ENCODE assay signal across 8 mouse cellular contexts in the genomic region with DNA sequence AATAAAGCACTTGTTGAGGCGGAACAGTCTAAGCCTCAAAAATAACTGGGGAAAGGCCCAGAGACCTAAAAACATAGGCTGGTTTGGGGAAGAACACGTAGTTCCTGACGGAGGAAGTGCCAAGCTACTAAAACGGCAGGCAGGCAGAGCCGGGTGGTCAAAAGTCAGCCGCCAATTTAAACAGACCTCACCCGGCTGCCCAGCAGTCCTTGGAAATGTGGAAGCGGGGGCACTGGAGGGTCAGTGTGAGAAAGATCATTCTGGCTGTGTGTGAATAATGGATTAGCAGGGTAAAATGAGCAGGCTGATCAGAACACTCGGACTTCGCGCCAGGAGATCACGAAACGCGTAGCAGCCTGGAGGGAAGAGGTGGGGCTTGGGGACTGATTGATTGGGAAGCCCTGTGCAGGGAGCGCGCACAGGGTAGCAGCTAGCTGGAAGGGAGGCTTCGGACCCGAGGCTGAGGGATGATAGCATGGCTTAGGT. TPM values are rescaled to one million over a fixed set of nuclear protein-coding genes. Genes with fewer than 3 reads are reported as not detected.
DNase-seq lines count a peak whose midpoint lies in the region; ATAC-seq lines count a peak whose summit lies in the region.

No protein-coding gene starts in this region.

- H3K9me3 ChIP-seq in forebrain, embryonic 11.5 days (ENCODE audit: control insufficient read depth, low read length): no peaks in the 10 kb centered on the region
- H3K9me3 ChIP-seq in limb, embryonic 12.5 days: no peaks in the 10 kb centered on the region
- no peaks in the 10 kb centered on the region for H3K9me3 ChIP-seq in midbrain, embryonic 11.5 days (ENCODE audit: control insufficient read depth, low read length)

- peak overlapping the region; percentile 26; the same call in 1 of the 2 replicates for H3K4me2 ChIP-seq in forebrain, embryonic 11.5 days (ENCODE audit: low read depth, low read length, severe bottlenecking)
- H3K4me2 ChIP-seq in limb, embryonic 12.5 days: peak overlapping the region; percentile 56
- peak overlapping the region; percentile 41 for H3K4me2 ChIP-seq in midbrain, embryonic 11.5 days

- no peak overlapping the region for H3K9ac ChIP-seq in forebrain, embryonic 11.5 days (ENCODE audit: low read length)
- 0 out of 2 replicates have a peak overlapping the region, but pooled peaks have one; percentile 27 for H3K9ac ChIP-seq in limb, embryonic 12.5 days (replicated peaks)
- peak overlapping the region; percentile 49 for H3K9ac ChIP-seq in midbrain, embryonic 11.5 days (ENCODE audit: low read length)

- no peaks in the 10 kb centered on the region; the same call in 1 of the 2 replicates for H3K27me3 ChIP-seq in forebrain, embryonic 11.5 days (ENCODE audit: control insufficient read depth, insufficient read depth, low read length)
- H3K27me3 ChIP-seq in limb, embryonic 12.5 days: no peaks in the 10 kb centered on the region
- peaks cover 2% of the 10 kb centered on the region; the same call in 1 of the 2 replicates for H3K27me3 ChIP-seq in midbrain, embryonic 11.5 days (ENCODE audit: control insufficient read depth, insufficient read depth, low read length)

- H3K4me3 ChIP-seq in forebrain, embryonic 11.5 days (ENCODE audit: low read depth, low read length): no peak overlapping the region
- H3K4me3 ChIP-seq in limb, embryonic 12.5 days (replicated peaks): peak overlapping the region; percentile 29
- peak overlapping the region; percentile 19; the same call in 1 of the 2 replicates for H3K4me3 ChIP-seq in midbrain, embryonic 11.5 days (ENCODE audit: low read depth, low read length)

- intact Hi-C loops in heart, postnatal 36 days (cut with DNase I): loop anchor here (2.0 kb wide), 1 partner anchor 27 kb away; no protein-coding TSS in a partner anchor

- ATAC-seq in forebrain, embryonic 11.5 days (replicated peaks; ENCODE audit: low FRiP score): no peak
- no peak for ATAC-seq in limb, embryonic 12.5 days (ENCODE audit: insufficient number of reproducible peaks, insufficient read depth, low FRiP score, low TSS enrichment, low read depth)
- ATAC-seq in midbrain, embryonic 11.5 days (ENCODE audit: low FRiP score): no peak

- H3K27ac ChIP-seq in forebrain, embryonic 11.5 days (ENCODE audit: low read depth, low read length): no peak overlapping the region
- peak overlapping the region; percentile 98 for H3K27ac ChIP-seq in limb, embryonic 12.5 days
- no peak overlapping the region; the same call in 1 of the 2 replicates for H3K27ac ChIP-seq in midbrain, embryonic 11.5 days (ENCODE audit: low read depth, low read length)

- 4% methylated on average over 18 of the region's 18 CpGs for WGBS in forebrain, embryonic 11.5 days
- WGBS in limb, embryonic 12.5 days: 4% methylated on average over 18 of the region's 18 CpGs
- 3% methylated on average over 18 of the region's 18 CpGs for WGBS in midbrain, embryonic 11.5 days

- peak; percentile 64 to 65 for DNase-seq in spleen, postnatal 36 days (ENCODE audit: low spot score in 2 of 2)
- no peak for DNase-seq in spleen, adult 12 weeks (ENCODE audit: low spot score)
- peak; percentile 61 for DNase-seq in forebrain, embryonic 11.5 days (ENCODE audit: low spot score)
- DNase-seq in heart, postnatal 36 days: peak; percentile 48 to 54
- peak; percentile 94 for DNase-seq in midbrain, embryonic 11.5 days (ENCODE audit: low spot score, missing footprints)
- DNase-seq in c-Kit-positive CD71-positive TER-119-positive erythroid progenitor cells, embryonic 14.5 days (ENCODE audit: low spot score): no peak
- no peak for DNase-seq in cerebellum, postnatal 4 days (ENCODE audit: low spot score in 2 of 2)

- H3K36me3 ChIP-seq in forebrain, embryonic 11.5 days (ENCODE audit: control insufficient read depth, insufficient read depth, low read length): no peaks in the 10 kb centered on the region
- peaks cover 26% of the 10 kb centered on the region for H3K36me3 ChIP-seq in limb, embryonic 12.5 days
- no peaks in the 10 kb centered on the region for H3K36me3 ChIP-seq in midbrain, embryonic 11.5 days (ENCODE audit: control insufficient read depth, insufficient read depth, low read length)

- peaks cover 17% of the 10 kb centered on the region for H3K4me1 ChIP-seq in forebrain, embryonic 11.5 days (replicated peaks; ENCODE audit: control insufficient read depth, insufficient read depth, low read length)
- peaks cover 51% of the 10 kb centered on the region for H3K4me1 ChIP-seq in limb, embryonic 12.5 days (replicated peaks)
- peaks cover 26% of the 10 kb centered on the region for H3K4me1 ChIP-seq in midbrain, embryonic 11.5 days (ENCODE audit: control insufficient read depth, insufficient read depth, low read length)

RNA-seq across cellular contexts. Expression of gene Sf3a3, which starts 4.6 kb away (rescaled TPM):
- polyA plus RNA-seq in forebrain, embryonic 11.5 days (2014; fragmentation: Nextera tagmentation; extraction: Ambion mirVana): 218 and 220 TPM in 2 replicates
- 10 to 100 TPM; 18.1 to 18.2 TPM for total RNA-seq in heart, postnatal 36 days (2021)
- 221 and 223 TPM in 2 replicates for polyA plus RNA-seq in limb, embryonic 12.5 days (2016; fragmentation: Nextera tagmentation; extraction: Ambion mirVana)
- polyA plus RNA-seq in midbrain, embryonic 11.5 days (2014; fragmentation: Nextera tagmentation; extraction: Ambion mirVana): 221 and 236 TPM in 2 replicates

RNA-seq across cellular contexts. Expression of gene Fhl3, which starts 9.5 kb away (rescaled TPM):
- 5.5 and 6.4 TPM in 2 replicates for polyA plus RNA-seq in forebrain, embryonic 11.5 days (2014; fragmentation: Nextera tagmentation; extraction: Ambion mirVana)
- total RNA-seq in heart, postnatal 36 days (2021): 10 to 100 TPM; 12.9 to 13.7 TPM
- 7.3 and 10.9 TPM in 2 replicates for polyA plus RNA-seq in limb, embryonic 12.5 days (2016; fragmentation: Nextera tagmentation; extraction: Ambion mirVana)
- polyA plus RNA-seq in midbrain, embryonic 11.5 days (2014; fragmentation: Nextera tagmentation; extraction: Ambion mirVana): 3.9 and 4.5 TPM in 2 replicates

RNA-seq across cellular contexts. Expression of gene Utp11, which starts 16.6 kb away (rescaled TPM):
- 55.3 and 63.2 TPM in 2 replicates for polyA plus RNA-seq in forebrain, embryonic 11.5 days (2014; fragmentation: Nextera tagmentation; extraction: Ambion mirVana)
- total RNA-seq in heart, postnatal 36 days (2021): 10 to 100 TPM; 12.1 to 14.0 TPM
- 82.6 and 86.4 TPM in 2 replicates for polyA plus RNA-seq in limb, embryonic 12.5 days (2016; fragmentation: Nextera tagmentation; extraction: Ambion mirVana)
- 66.2 and 75.4 TPM in 2 replicates for polyA plus RNA-seq in midbrain, embryonic 11.5 days (2014; fragmentation: Nextera tagmentation; extraction: Ambion mirVana)

RNA-seq across cellular contexts. Expression of gene Inpp5b, which starts 31.6 kb away (rescaled TPM):
- 34.1 and 36.8 TPM in 2 replicates for polyA plus RNA-seq in forebrain, embryonic 11.5 days (2014; fragmentation: Nextera tagmentation; extraction: Ambion mirVana)
- 10 to 100 TPM in 1 of 2 experiments, 1 to 10 TPM in 1; 8.6 to 11.7 TPM for total RNA-seq in heart, postnatal 36 days (2021)
- 23.8 and 25.0 TPM in 2 replicates for polyA plus RNA-seq in limb, embryonic 12.5 days (2016; fragmentation: Nextera tagmentation; extraction: Ambion mirVana)
- polyA plus RNA-seq in midbrain, embryonic 11.5 days (2014; fragmentation: Nextera tagmentation; extraction: Ambion mirVana): 24.6 and 28.2 TPM in 2 replicates

RNA-seq across cellular contexts. Expression of gene Pou3f1, which starts 53.4 kb away (rescaled TPM):
- 8.6 and 11.7 TPM in 2 replicates for polyA plus RNA-seq in forebrain, embryonic 11.5 days (2014; fragmentation: Nextera tagmentation; extraction: Ambion mirVana)
- total RNA-seq in heart, postnatal 36 days (2021): under 1 TPM; 0.11 to 0.16 TPM
- 1.0 and 1.2 TPM in 2 replicates for polyA plus RNA-seq in limb, embryonic 12.5 days (2016; fragmentation: Nextera tagmentation; extraction: Ambion mirVana)
- 19.2 and 20.5 TPM in 2 replicates for polyA plus RNA-seq in midbrain, embryonic 11.5 days (2014; fragmentation: Nextera tagmentation; extraction: Ambion mirVana)

Comparison
In these comparisons a context has a peak if more than half of its experiments do, and no peak if none do; other contexts are left out.
1. DNase-seq: peak in spleen, postnatal 36 days (2 of 2), forebrain, embryonic 11.5 days (single experiment), heart, postnatal 36 days (2 of 2) and midbrain, embryonic 11.5 days (single experiment); none in spleen, adult 12 weeks (single experiment), c-Kit-positive CD71-positive TER-119-positive erythroid progenitor cells, embryonic 14.5 days (single experiment) and cerebellum, postnatal 4 days (0 of 2).
2. Peak in every context shown above with its lines, with median percentiles within 50 percentile points of each other: H3K4me2 ChIP-seq.